Mouse (Mus musculus) erythroblast, embryonic 14.5 days (primary cell): ENCODE data around the gene Rpap3.
"Not testable (repeated sequence)": the region's sequence is repeated elsewhere in the genome, so short reads cannot be mapped to it uniquely, and the experiment has no call there.

ENCODE experiments used
- GATA1 ChIP-seq: IDR thresholded peaks from 2 replicates; pipeline ENCODE4 v1.6.1; 2012; ENCODE audit warnings: low read length, inconsistent platforms, mixed read lengths
- TAL1 ChIP-seq: IDR thresholded peaks from 3 replicates; pipeline ENCODE4 v1.6.1; 2012; ENCODE audit warnings: low read length, inconsistent platforms, mixed read lengths

GRCm38 (mm10) chr15:97668158-97668877, 37.3 kb downstream of the Rpap3 start:
- TF ChIP-seq TAL1, GATA1: not testable (repeated sequence)
